24 mouse cellular contexts compared by ENCODE assay signal in genomic region chr7:29438204-29438603, GRCm38 (mm10).
DNase-seq lines count a peak whose midpoint lies in the region; ATAC-seq and TF ChIP-seq lines count a peak whose summit lies in the region.
"Had no signal": no experiment of that assay in that cellular context is flagged by ENCODE, and none has a peak within 500 bp of the region (broad histone marks: within the 10 kb centered on the region; RNA-seq: fewer than 3 reads in every experiment).

No protein-coding gene starts in this region.

- H3K27ac ChIP-seq in hindbrain, embryonic 15.5 days (replicated peaks) = peak overlapping the region; percentile 78
- no peak overlapping the region for H3K27ac ChIP-seq in hindbrain, embryonic 11.5 days (ENCODE audit: low read depth, low read length)
- 0 out of 2 replicates have a peak overlapping the region, but pooled peaks have one; percentile 9 for H3K27ac ChIP-seq in neural tube, embryonic 13.5 days (replicated peaks)
- H3K27ac ChIP-seq in hindbrain, postnatal 0 days = peak overlapping the region; percentile 71
- H3K27ac ChIP-seq: embryonic facial prominence, embryonic 13.5 days; forebrain, embryonic 13.5 days; heart, embryonic 13.5 days; limb, embryonic 12.5 days; midbrain, embryonic 12.5 days had no signal

- peaks cover 42% of the 10 kb centered on the region for H3K4me1 ChIP-seq in hindbrain, embryonic 15.5 days (replicated peaks)
- H3K4me1 ChIP-seq in hindbrain, embryonic 11.5 days (replicated peaks; ENCODE audit: control insufficient read depth, insufficient read depth, low read length) = 0 out of 2 replicates have a peak, but pooled peaks cover 2% of the 10 kb centered on the region
- peaks cover 38% of the 10 kb centered on the region for H3K4me1 ChIP-seq in neural tube, embryonic 13.5 days (replicated peaks)
- peaks cover 5% of the 10 kb centered on the region; the same call in 1 of the 2 replicates for H3K4me1 ChIP-seq in hindbrain, postnatal 0 days (ENCODE audit: insufficient read depth, low read length)

- peak; percentile 47 for DNase-seq in adrenal gland, postnatal 25 days
- no peak for DNase-seq in adrenal gland, adult (ENCODE audit: inconsistent age in 2 of 2, low spot score in 1 of 2)
- DNase-seq in hindbrain, embryonic 11.5 days (ENCODE audit: low spot score) = no peak
- DNase-seq in neural tube, embryonic 10.5 days (ENCODE audit: extremely low spot score, low spot score) = no peak
- no peak for DNase-seq in hindbrain, postnatal 0 days (ENCODE audit: low spot score)
- DNase-seq in right cerebral cortex, postnatal 10 days (ENCODE audit: low spot score in 2 of 2) = no peak
- DNase-seq: cerebellum, adult 18-20 months; cerebellum, postnatal 14 days; heart, adult 11 months; kidney, adult 18-20 months; kidney, postnatal 25 days; liver, postnatal 0 days; right cerebral cortex, postnatal 4 days; thymus, adult 2 months; thymus, postnatal 4 days had no signal

- no peaks in the 10 kb centered on the region for H3K9me3 ChIP-seq in hindbrain, embryonic 15.5 days
- no peaks in the 10 kb centered on the region for H3K9me3 ChIP-seq in hindbrain, embryonic 11.5 days (ENCODE audit: control insufficient read depth, low read length)
- no peaks in the 10 kb centered on the region for H3K9me3 ChIP-seq in neural tube, embryonic 13.5 days
- no peaks in the 10 kb centered on the region for H3K9me3 ChIP-seq in hindbrain, postnatal 0 days (ENCODE audit: low read length)
- H3K9me3 ChIP-seq: embryonic facial prominence, embryonic 13.5 days; midbrain, embryonic 12.5 days had no signal

- ATAC-seq in hindbrain, embryonic 15.5 days (ENCODE audit: low FRiP score, low read depth) = no peak
- ATAC-seq in hindbrain, embryonic 11.5 days (ENCODE audit: low FRiP score) = no peak
- no peak for ATAC-seq in neural tube, embryonic 13.5 days (ENCODE audit: low read depth)
- no peak; the same call in 1 of the 2 replicates for ATAC-seq in hindbrain, postnatal 0 days
- ATAC-seq: forebrain, embryonic 13.5 days; inflammation-experienced regulatory T-cells, adult 6 months; liver, postnatal 0 days had no signal

- TF ChIP-seq CTCF in hindbrain, postnatal 0 days (IDR thresholded peaks at IDR 0.05; ENCODE audit: low read depth) = no peak

- H3K36me3 ChIP-seq in hindbrain, embryonic 15.5 days = no peaks in the 10 kb centered on the region
- H3K36me3 ChIP-seq in hindbrain, embryonic 11.5 days (ENCODE audit: control insufficient read depth, insufficient read depth, low read length) = no peaks in the 10 kb centered on the region
- 0 out of 2 replicates have a peak, but pooled peaks cover 3% of the 10 kb centered on the region for H3K36me3 ChIP-seq in neural tube, embryonic 13.5 days
- H3K36me3 ChIP-seq in hindbrain, postnatal 0 days (ENCODE audit: insufficient read depth, low read length) = no peaks in the 10 kb centered on the region
- H3K36me3 ChIP-seq: embryonic facial prominence, embryonic 13.5 days; heart, embryonic 13.5 days; limb, embryonic 12.5 days; midbrain, embryonic 12.5 days had no signal

- H3K9ac ChIP-seq in hindbrain, embryonic 15.5 days = no peak overlapping the region
- no peak overlapping the region for H3K9ac ChIP-seq in hindbrain, embryonic 11.5 days (ENCODE audit: low read depth, low read length)
- no peak overlapping the region for H3K9ac ChIP-seq in neural tube, embryonic 13.5 days
- H3K9ac ChIP-seq in hindbrain, postnatal 0 days (replicated peaks; ENCODE audit: low read length) = no peak overlapping the region
- H3K9ac ChIP-seq: embryonic facial prominence, embryonic 13.5 days; forebrain, embryonic 13.5 days; heart, embryonic 13.5 days; limb, embryonic 12.5 days; liver, postnatal 0 days; midbrain, embryonic 12.5 days had no signal

- H3K4me3 ChIP-seq in hindbrain, embryonic 15.5 days = no peak overlapping the region
- no peak overlapping the region for H3K4me3 ChIP-seq in hindbrain, embryonic 11.5 days (ENCODE audit: low read depth, low read length)
- no peak overlapping the region for H3K4me3 ChIP-seq in neural tube, embryonic 13.5 days
- H3K4me3 ChIP-seq in hindbrain, postnatal 0 days (ENCODE audit: low read length) = no peak overlapping the region
- H3K4me3 ChIP-seq: embryonic facial prominence, embryonic 13.5 days; forebrain, embryonic 13.5 days; heart, embryonic 13.5 days; limb, embryonic 12.5 days; midbrain, embryonic 12.5 days had no signal

- no peak overlapping the region for H3K4me2 ChIP-seq in hindbrain, embryonic 15.5 days
- H3K4me2 ChIP-seq in hindbrain, embryonic 11.5 days (replicated peaks; ENCODE audit: low read depth, low read length) = no peak overlapping the region
- no peak overlapping the region for H3K4me2 ChIP-seq in neural tube, embryonic 13.5 days
- H3K4me2 ChIP-seq in hindbrain, postnatal 0 days (ENCODE audit: low read depth, low read length) = no peak overlapping the region
- H3K4me2 ChIP-seq: embryonic facial prominence, embryonic 13.5 days; forebrain, embryonic 13.5 days; heart, embryonic 13.5 days; limb, embryonic 12.5 days; liver, embryonic 11.5 days; midbrain, embryonic 12.5 days had no signal

- 75% methylated on average over 14 of the region's 14 CpGs for WGBS in hindbrain, embryonic 15.5 days
- 91% methylated on average over 14 of the region's 14 CpGs for WGBS in hindbrain, embryonic 11.5 days
- WGBS in neural tube, embryonic 13.5 days = 81% methylated on average over 14 of the region's 14 CpGs
- 67% methylated on average over 14 of the region's 14 CpGs for WGBS in hindbrain, postnatal 0 days

- no peaks in the 10 kb centered on the region for H3K27me3 ChIP-seq in hindbrain, embryonic 15.5 days
- no peaks in the 10 kb centered on the region for H3K27me3 ChIP-seq in hindbrain, embryonic 11.5 days (ENCODE audit: control insufficient read depth, insufficient read depth, low read length)
- H3K27me3 ChIP-seq in neural tube, embryonic 13.5 days = no peaks in the 10 kb centered on the region
- no peaks in the 10 kb centered on the region for H3K27me3 ChIP-seq in hindbrain, postnatal 0 days (ENCODE audit: insufficient read depth, low read length)
- H3K27me3 ChIP-seq: embryonic facial prominence, embryonic 13.5 days; forebrain, embryonic 13.5 days; limb, embryonic 12.5 days had no signal
